Mouse (Mus musculus): ENCODE measurements around the gene Zic2. TPM values are rescaled to one million over a fixed set of nuclear protein-coding genes. Genes with fewer than 3 reads are reported as not detected.
A peak's percentile ranks its signal among the peaks of the same experiment; 100 is the strongest.

Zic2 gene
- polyA plus RNA-seq, 2 experiments, result 0.03 TPM; not detected in 1

DNA sequence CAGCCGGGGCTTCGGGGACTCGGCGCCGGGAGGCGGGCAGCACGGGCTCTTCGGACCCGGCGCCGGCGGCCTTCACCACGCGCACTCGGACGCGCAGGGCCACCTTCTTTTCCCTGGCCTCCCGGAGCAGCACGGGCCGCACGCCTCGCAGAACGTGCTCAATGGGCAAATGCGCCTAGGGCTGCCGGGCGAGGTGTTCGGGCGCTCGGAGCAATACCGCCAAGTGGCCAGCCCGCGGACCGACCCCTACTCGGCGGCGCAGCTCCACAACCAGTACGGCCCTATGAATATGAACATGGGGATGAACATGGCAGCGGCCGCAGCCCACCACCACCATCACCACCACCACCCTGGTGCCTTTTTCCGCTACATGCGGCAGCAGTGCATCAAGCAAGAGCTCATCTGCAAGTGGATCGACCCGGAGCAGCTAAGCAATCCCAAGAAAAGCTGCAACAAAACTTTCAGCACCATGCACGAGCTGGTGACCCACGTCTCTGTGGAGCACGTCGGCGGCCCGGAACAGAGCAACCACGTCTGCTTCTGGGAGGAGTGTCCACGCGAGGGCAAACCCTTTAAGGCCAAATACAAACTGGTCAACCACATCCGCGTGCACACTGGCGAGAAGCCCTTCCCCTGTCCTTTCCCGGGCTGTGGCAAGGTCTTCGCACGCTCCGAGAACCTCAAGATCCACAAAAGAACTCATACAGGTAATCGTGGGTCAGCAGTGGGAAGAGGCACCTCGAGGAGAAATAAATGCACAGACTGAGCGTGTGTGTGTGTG, 996 bp downstream of the Zic2 start:
- Histone ChIP-seq H3K36me3 (replicated peaks; ENCODE audit: control insufficient read depth, insufficient read depth, low read depth) (no peaks in the 10 kb centered on the region), H3K9ac (replicated peaks) (no peak overlapping the region), H3K4me1 (replicated peaks; ENCODE audit: control insufficient read depth in 2 of 2, insufficient read depth in 2 of 2, low read length in 1 of 2) (no peaks in the 10 kb centered on the region), H3K27me3 (ENCODE audit: control insufficient read depth, insufficient read depth, low read length) (peaks cover 99% of the 10 kb centered on the region), H3K9me3 (ENCODE audit: control insufficient read depth, low read length) (no peaks in the 10 kb centered on the region), H3K27ac (no peak overlapping the region), H3K4me2 (ENCODE audit: low read depth) (peak overlapping the region; percentile 49), H3K4me3 (ENCODE audit: insufficient read depth in 1 of 2, low read depth in 2 of 2, low read length in 2 of 2) (peak overlapping the region in 1 of 2 experiments; percentile 34; a peak in 1 of 4 replicates)
- TF ChIP-seq CTCF (IDR thresholded peaks at IDR 0.05; ENCODE audit: low read depth) (no peak), EP300 (IDR thresholded peaks at IDR 0.05; ENCODE audit: low read depth) (no peak)
- 1% methylated on average over 62 of the region's 62 CpGs for WGBS (ENCODE audit: insufficient replicate concordance)
- DNase-seq (ENCODE audit: low read depth in 3 of 3, low spot score in 3 of 3) (no peak), ATAC-seq (ENCODE audit: insufficient read depth) (no peak)

DNA sequence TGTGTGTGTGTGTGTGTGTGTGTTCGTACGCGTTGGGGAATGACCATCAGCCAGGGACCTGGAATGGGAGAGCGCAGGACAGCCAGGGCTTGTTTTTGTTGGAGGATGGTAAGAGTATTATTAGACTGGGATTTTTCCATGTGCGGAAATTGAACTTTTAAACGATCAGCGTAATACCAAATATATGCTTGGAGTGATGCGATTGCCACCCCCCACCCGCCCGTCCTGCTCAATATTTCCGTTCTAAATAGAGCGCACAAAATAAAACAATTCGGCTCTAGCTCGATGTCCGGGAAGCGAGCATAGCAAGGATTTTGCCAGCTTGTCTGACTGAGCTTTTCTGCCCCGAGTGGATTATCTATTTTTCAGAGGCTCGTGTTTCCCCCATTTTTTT, 1.6 kb downstream of the Zic2 start:
- Histone ChIP-seq H3K27ac (no peak overlapping the region), H3K4me3 (ENCODE audit: insufficient read depth in 1 of 2, low read depth in 2 of 2, low read length in 2 of 2) (no peak overlapping the region), H3K4me1 (replicated peaks; ENCODE audit: control insufficient read depth in 2 of 2, insufficient read depth in 2 of 2, low read length in 1 of 2) (no peaks in the 10 kb centered on the region), H3K9me3 (ENCODE audit: control insufficient read depth, low read length) (no peaks in the 10 kb centered on the region), H3K36me3 (replicated peaks; ENCODE audit: control insufficient read depth, insufficient read depth, low read depth) (no peaks in the 10 kb centered on the region), H3K27me3 (ENCODE audit: control insufficient read depth, insufficient read depth, low read length) (peaks cover 99% of the 10 kb centered on the region), H3K4me2 (ENCODE audit: low read depth) (no peak overlapping the region), H3K9ac (replicated peaks) (no peak overlapping the region)
- ATAC-seq (ENCODE audit: insufficient read depth), result no peak
- TF ChIP-seq EP300 (IDR thresholded peaks at IDR 0.05; ENCODE audit: low read depth) (no peak), CTCF (IDR thresholded peaks at IDR 0.05; ENCODE audit: low read depth) (no peak)
- no peak for DNase-seq (ENCODE audit: low read depth in 3 of 3, low spot score in 3 of 3)
- 3% methylated on average over 18 of the region's 18 CpGs for WGBS (ENCODE audit: insufficient replicate concordance)

DNA sequence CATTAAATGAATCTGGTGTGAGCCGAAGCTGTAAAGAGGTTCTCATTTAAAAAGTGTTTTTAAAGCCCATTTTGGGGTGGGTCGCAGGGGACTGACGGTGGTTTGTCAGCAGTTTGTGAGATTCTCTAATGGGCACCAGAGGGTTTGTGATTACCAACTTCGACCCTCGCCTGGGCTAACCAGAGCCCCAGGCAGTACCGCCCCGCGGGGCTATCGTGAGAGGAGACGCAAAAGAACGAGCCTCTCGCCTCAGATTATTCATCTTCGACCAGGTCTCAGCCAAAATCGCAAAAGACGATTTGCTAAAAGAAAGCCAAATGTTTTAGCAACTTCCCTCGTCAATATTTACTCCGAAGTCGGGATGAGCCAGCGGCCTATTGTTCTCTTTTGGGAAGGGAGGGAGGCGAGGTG, 2.0 kb downstream of the Zic2 start:
- Histone ChIP-seq H3K9me3 (ENCODE audit: control insufficient read depth, low read length) (no peaks in the 10 kb centered on the region), H3K9ac (replicated peaks) (no peak overlapping the region), H3K36me3 (replicated peaks; ENCODE audit: control insufficient read depth, insufficient read depth, low read depth) (no peaks in the 10 kb centered on the region), H3K27me3 (ENCODE audit: control insufficient read depth, insufficient read depth, low read length) (peaks cover 100% of the 10 kb centered on the region), H3K27ac (no peak overlapping the region), H3K4me1 (replicated peaks; ENCODE audit: control insufficient read depth in 2 of 2, insufficient read depth in 2 of 2, low read length in 1 of 2) (no peaks in the 10 kb centered on the region), H3K4me3 (ENCODE audit: insufficient read depth in 1 of 2, low read depth in 2 of 2, low read length in 2 of 2) (no peak overlapping the region), H3K4me2 (ENCODE audit: low read depth) (no peak overlapping the region)
- no peak for ATAC-seq (ENCODE audit: insufficient read depth)
- no peak for DNase-seq (ENCODE audit: low read depth in 3 of 3, low spot score in 3 of 3)
- TF ChIP-seq CTCF (IDR thresholded peaks at IDR 0.05; ENCODE audit: low read depth) (no peak), EP300 (IDR thresholded peaks at IDR 0.05; ENCODE audit: low read depth) (no peak)
- 2% methylated on average over 20 of the region's 20 CpGs for WGBS (ENCODE audit: insufficient replicate concordance)

DNA sequence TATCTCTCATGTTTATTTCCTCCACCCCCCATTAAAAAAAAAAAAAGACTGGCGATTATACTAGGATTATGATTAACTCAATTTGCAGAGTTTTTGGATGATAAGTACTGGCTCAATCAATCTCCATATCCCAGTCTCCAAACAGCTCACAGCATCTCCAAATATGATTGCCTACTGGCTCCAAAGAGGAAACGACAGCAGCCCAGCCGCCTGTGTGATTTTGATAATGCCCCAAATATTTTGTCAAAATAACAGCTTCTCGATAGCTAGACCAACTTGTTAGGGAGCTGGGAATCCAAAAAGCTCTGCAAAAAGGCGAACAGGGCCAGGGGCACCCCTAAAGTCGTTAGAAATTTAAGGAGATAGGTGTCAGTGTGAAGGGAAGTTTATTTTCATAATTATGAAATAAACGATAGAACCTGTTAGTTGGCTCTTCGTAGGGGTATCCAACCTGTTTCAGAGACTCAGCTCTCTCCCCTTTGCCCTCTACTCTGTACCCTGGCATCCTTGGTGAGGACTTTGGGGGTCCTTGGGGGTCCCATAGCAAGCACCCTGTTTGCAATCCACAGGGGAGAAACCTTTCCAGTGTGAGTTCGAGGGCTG, 2.8 kb downstream of the Zic2 start:
- DNase-seq (ENCODE audit: low read depth in 3 of 3, low spot score in 3 of 3), result no peak
- H3K27me3 ChIP-seq (ENCODE audit: control insufficient read depth, insufficient read depth, low read length), result peaks cover 100% of the 10 kb centered on the region
- no peak overlapping the region for H3K27ac ChIP-seq
- H3K4me1 ChIP-seq (replicated peaks; ENCODE audit: control insufficient read depth in 2 of 2, insufficient read depth in 2 of 2, low read length in 1 of 2), result no peaks in the 10 kb centered on the region
- H3K9ac ChIP-seq (replicated peaks), result no peak overlapping the region
- no peaks in the 10 kb centered on the region for H3K9me3 ChIP-seq (ENCODE audit: control insufficient read depth, low read length)
- 3% methylated on average over 9 of the region's 9 CpGs for WGBS (ENCODE audit: insufficient replicate concordance)
- ATAC-seq (ENCODE audit: insufficient read depth), result no peak
- no peaks in the 10 kb centered on the region for H3K36me3 ChIP-seq (replicated peaks; ENCODE audit: control insufficient read depth, insufficient read depth, low read depth)
- no peak overlapping the region for H3K4me2 ChIP-seq (ENCODE audit: low read depth)
- TF ChIP-seq EP300 (IDR thresholded peaks at IDR 0.05; ENCODE audit: low read depth) (no peak), CTCF (IDR thresholded peaks at IDR 0.05; ENCODE audit: low read depth) (no peak)
- H3K4me3 ChIP-seq (ENCODE audit: insufficient read depth in 1 of 2, low read depth in 2 of 2, low read length in 2 of 2), result no peak overlapping the region

DNA sequence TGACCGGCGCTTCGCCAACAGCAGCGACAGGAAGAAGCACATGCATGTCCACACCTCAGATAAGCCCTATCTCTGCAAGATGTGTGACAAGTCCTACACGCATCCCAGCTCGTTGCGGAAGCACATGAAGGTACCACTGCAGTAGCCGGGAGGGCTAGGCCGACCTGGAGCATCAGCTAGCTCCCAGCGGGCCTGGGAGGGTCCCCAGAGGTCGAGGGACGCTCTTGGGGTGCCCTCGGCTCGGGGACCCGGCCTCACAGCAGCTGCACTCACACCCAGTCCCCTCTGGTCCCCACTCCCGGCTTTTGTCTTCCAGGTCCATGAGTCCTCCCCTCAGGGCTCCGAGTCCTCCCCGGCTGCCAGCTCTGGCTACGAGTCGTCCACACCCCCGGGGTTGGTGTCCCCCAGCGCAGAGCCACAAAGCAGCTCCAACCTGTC, 3.4 kb downstream of the Zic2 start:
- TF ChIP-seq CTCF (IDR thresholded peaks at IDR 0.05; ENCODE audit: low read depth), result no peak
- TF ChIP-seq EP300 (IDR thresholded peaks at IDR 0.05; ENCODE audit: low read depth), result no peak
- Histone ChIP-seq H3K36me3 (replicated peaks; ENCODE audit: control insufficient read depth, insufficient read depth, low read depth) (no peaks in the 10 kb centered on the region), H3K4me1 (replicated peaks; ENCODE audit: control insufficient read depth in 2 of 2, insufficient read depth in 2 of 2, low read length in 1 of 2) (no peaks in the 10 kb centered on the region), H3K9ac (replicated peaks) (no peak overlapping the region), H3K4me3 (ENCODE audit: insufficient read depth in 1 of 2, low read depth in 2 of 2, low read length in 2 of 2) (no peak overlapping the region), H3K27ac (no peak overlapping the region), H3K4me2 (ENCODE audit: low read depth) (no peak overlapping the region), H3K9me3 (ENCODE audit: control insufficient read depth, low read length) (no peaks in the 10 kb centered on the region), H3K27me3 (ENCODE audit: control insufficient read depth, insufficient read depth, low read length) (peaks cover 100% of the 10 kb centered on the region)
- ATAC-seq (ENCODE audit: insufficient read depth) (no peak), DNase-seq (ENCODE audit: low read depth in 3 of 3, low spot score in 3 of 3) (no peak)
- under 1% methylated on average over 22 of the region's 22 CpGs for WGBS (ENCODE audit: insufficient replicate concordance)

Data from liver, embryonic 14.5 days (tissue).